Mouse (Mus musculus) myocyte (in vitro differentiated cells): ENCODE results near the gene Ak1.

Experiments
- E2F4 ChIP-seq: IDR thresholded peaks from one replicate; pipeline ENCODE4 v1.6.1; 2011; ENCODE audit warnings: mild to moderate bottlenecking, control low read depth, moderate library complexity; ENCODE audit not compliant: insufficient read depth
- MAX ChIP-seq: IDR thresholded peaks from one replicate; pipeline ENCODE4 v1.6.1; 2011; ENCODE audit warnings: low read depth, mild to moderate bottlenecking, control low read depth
- POLR2A ChIP-seq: IDR thresholded peaks from one replicate; pipeline ENCODE4 v1.6.1; 2011; ENCODE audit warnings: low read depth, mild to moderate bottlenecking, control low read depth, moderate library complexity; ENCODE audit not compliant: insufficient read length
- REST ChIP-seq: IDR thresholded peaks from one replicate; pipeline ENCODE4 v1.6.1; 2011; ENCODE audit warnings: mild to moderate bottlenecking, control low read depth, moderate library complexity; ENCODE audit not compliant: insufficient read depth, insufficient read length
- SRF ChIP-seq: IDR thresholded peaks from one replicate; pipeline ENCODE4 v1.6.1; 2011; ENCODE audit warnings: low read depth; ENCODE audit not compliant: control insufficient read depth, insufficient read length
- TCF12 ChIP-seq: IDR thresholded peaks from one replicate; pipeline ENCODE4 v1.6.1; 2011; ENCODE audit warnings: mild to moderate bottlenecking, control low read depth; ENCODE audit not compliant: poor library complexity, insufficient read depth, severe bottlenecking
- TCF3 ChIP-seq: IDR thresholded peaks from one replicate; pipeline ENCODE4 v1.6.1; 2011; ENCODE audit warnings: low read depth, control low read depth; ENCODE audit not compliant: insufficient read length
- USF1 ChIP-seq: IDR thresholded peaks from one replicate; pipeline ENCODE4 v1.6.1; 2011; ENCODE audit warnings: low read depth, mild to moderate bottlenecking, control low read depth, moderate library complexity

DNA sequence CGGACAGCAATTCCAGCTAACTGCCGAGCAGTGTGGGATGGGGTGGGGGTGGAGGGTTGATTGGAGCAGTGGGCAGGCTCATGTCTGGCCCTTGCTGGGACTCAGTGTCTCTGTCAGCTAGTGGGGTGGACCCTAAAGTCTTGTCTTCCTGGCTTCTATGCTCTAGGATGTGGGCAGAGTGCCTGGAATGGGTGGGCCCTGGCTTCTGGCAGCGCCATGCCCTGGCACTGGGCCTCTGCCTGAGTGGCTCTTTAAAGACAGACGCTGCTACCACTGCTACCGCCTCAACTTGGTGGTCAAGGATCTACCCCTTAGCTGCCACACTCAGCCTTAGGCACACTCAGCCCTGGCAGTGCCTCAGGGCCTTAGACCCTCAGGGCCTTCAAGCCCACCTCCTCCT lies 7.2 kb downstream of the Ak1 start:
- TF ChIP-seq POLR2A (peak; percentile 60), E2F4 (no peak), SRF (no peak), MAX (no peak), USF1 (no peak), TCF12 (no peak), TCF3 (no peak), REST (no peak)
